Mouse (Mus musculus) hindbrain, postnatal 0 days (tissue): ENCODE data around the gene Oas1d. TPM values are rescaled to one million over a fixed set of nuclear protein-coding genes. Genes with fewer than 3 reads are reported as not detected.
A peak's percentile ranks its signal among the peaks of the same experiment; 100 is the strongest.
"Not testable (repeated sequence)": the region's sequence is repeated elsewhere in the genome, so short reads cannot be mapped to it uniquely, and the experiment has no call there.

Experiments used
- ATAC-seq: fragments of 200-750 bp; cut with Nextera tagmentation; 2 replicates; pipeline ENCODE4 v1.8.0; 2017; ENCODE audit warnings: mild to moderate bottlenecking, moderate TSS enrichment, moderate library complexity
- DNase-seq: peaks from one replicate; pipeline ENCODE4 v3.0.0-alpha.2; 2015; ENCODE audit warnings: low spot score
- H3K27ac ChIP-seq: fragments of 300-500 bp; sonication (generic); 2 replicates; pipeline ENCODE4 v1.5.1; 2014; ENCODE audit warnings: mild to moderate bottlenecking
- H3K27me3 ChIP-seq: fragments of 300-500 bp; sonication (generic); 2 replicates; pipeline ENCODE4 v1.6.1; 2014; ENCODE audit warnings: low read length, mixed read lengths; ENCODE audit not compliant: insufficient read depth
- H3K36me3 ChIP-seq: fragments of 300-500 bp; sonication (generic); 2 replicates; pipeline ENCODE4 v1.6.1; 2014; ENCODE audit warnings: low read length, mixed read lengths; ENCODE audit not compliant: insufficient read depth
- H3K4me1 ChIP-seq: fragments of 300-500 bp; sonication (generic); 2 replicates; pipeline ENCODE4 v1.6.1; 2014; ENCODE audit warnings: antibody characterized with exemption, low read length, mixed read lengths; ENCODE audit not compliant: insufficient read depth
- H3K4me2 ChIP-seq: fragments of 300-500 bp; sonication (generic); 2 replicates; pipeline ENCODE4 v1.6.1; 2014; ENCODE audit warnings: low read depth, mild to moderate bottlenecking, low read length, moderate library complexity, mixed read lengths
- H3K4me3 ChIP-seq: fragments of 300-500 bp; sonication (generic); 2 replicates; pipeline ENCODE4 v1.5.1; 2014; ENCODE audit warnings: low read length
- H3K9ac ChIP-seq: fragments of 300-500 bp; sonication (generic); replicated peaks from 2 replicates; pipeline ENCODE4 v1.6.1; 2014; ENCODE audit warnings: mild to moderate bottlenecking, low read length, moderate library complexity, mixed read lengths
- H3K9me3 ChIP-seq: fragments of 300-500 bp; sonication (generic); 2 replicates; pipeline ENCODE4 v1.6.1; 2016; ENCODE audit warnings: low read length, mixed read lengths
- CTCF ChIP-seq: IDR thresholded peaks from 2 replicates; pipeline ENCODE4 v1.5.1; 2016; ENCODE audit warnings: antibody characterized with exemption, control low read depth, low read depth
- WGBS: fragments of 180-500 bp; shearing (Covaris S2); extraction: QIAGEN DNeasy Blood & Tissue Kit; methylation state at CpG from one replicate; pipeline ENCODE4 v1.1.7; 2014; 5-methylcytosine and 5-hydroxymethylcytosine counted together
- polyA plus RNA-seq: library from polyadenylated mRNA; unstranded; fragments of >200 nt; fragmentation: Nextera tagmentation; extraction: Ambion mirVana; gene quantifications from 2 replicates; pipeline ENCODE4 v1.2.1, GENCODE M21; 2015
- total RNA-seq: library from RNA; depleted of rRNA; stranded (reverse); fragments of >200 nt; gene quantifications from 2 replicates; pipeline ENCODE4 v1.2.3, GENCODE M21; 2014; rRNA removed

The Oas1d gene
- 0.16 and 0.50 TPM in 2 replicates for total RNA-seq
- polyA plus RNA-seq: 0.25 and 0.29 TPM in 2 replicates

- H3K4me3 ChIP-seq, H3K4me2 ChIP-seq, H3K27me3 ChIP-seq, H3K9ac ChIP-seq, H3K27ac ChIP-seq, ATAC-seq, H3K36me3 ChIP-seq, H3K9me3 ChIP-seq, H3K4me1 ChIP-seq: not testable (repeated sequence)
- peak; percentile 38 for TF ChIP-seq CTCF
- peak; percentile 42 for DNase-seq
- 47% methylated on average over 8 of the region's 8 CpGs for WGBS
These were observed at the start of gene Oas1d for GRCm38 (mm10) chr5:120914204-120914603. Oas1d (plus strand) TSS chr5:120914536.

GRCm38 (mm10) chr5:120865336-120865860, 48.9 kb upstream of the Oas1d start:
- H3K9me3 ChIP-seq: no peaks in the 10 kb centered on the region
- WGBS: 72% methylated on average over 3 of the region's 3 CpGs
- no peak overlapping the region for H3K4me3 ChIP-seq
- H3K27ac ChIP-seq: no peak overlapping the region
- DNase-seq: peak; percentile 5
- no peak for ATAC-seq
- H3K4me2 ChIP-seq: no peak overlapping the region
- H3K36me3 ChIP-seq: no peaks in the 10 kb centered on the region
- TF ChIP-seq CTCF: peak; percentile 17; the same call in 1 of the 2 replicates
- no peaks in the 10 kb centered on the region for H3K4me1 ChIP-seq
- no peak overlapping the region for H3K9ac ChIP-seq
- H3K27me3 ChIP-seq: no peaks in the 10 kb centered on the region

GRCm38 (mm10) chr5:120869436-120870015, 44.8 kb upstream of the Oas1d start:
- no peak overlapping the region for H3K9ac ChIP-seq
- 87% methylated on average over 7 of the region's 7 CpGs for WGBS

GRCm38 (mm10) chr5:120870081-120870480, 44.3 kb upstream of the Oas1d start:
- Histone ChIP-seq H3K9ac (no peak overlapping the region), H3K4me1 (no peaks in the 10 kb centered on the region), H3K27ac (no peak overlapping the region), H3K36me3 (no peaks in the 10 kb centered on the region), H3K27me3 (no peaks in the 10 kb centered on the region), H3K4me3 (no peak overlapping the region), H3K4me2 (no peak overlapping the region), H3K9me3 (no peaks in the 10 kb centered on the region)
- TF ChIP-seq CTCF: no peak
- WGBS: 59% methylated on average over 3 of the region's 3 CpGs
- DNase-seq: no peak
- no peak for ATAC-seq

More at GRCm38 (mm10) chr5:120869436-120870015, 44.8 kb upstream of the Oas1d start:
- Histone ChIP-seq H3K4me1 (no peaks in the 10 kb centered on the region), H3K9me3 (no peaks in the 10 kb centered on the region), H3K4me2 (no peak overlapping the region), H3K27ac (no peak overlapping the region), H3K4me3 (no peak overlapping the region), H3K36me3 (no peaks in the 10 kb centered on the region), H3K27me3 (no peaks in the 10 kb centered on the region)
- DNase-seq (no peak), ATAC-seq (no peak)
- no peak for TF ChIP-seq CTCF

GRCm38 (mm10) chr5:120870782-120871181, 43.6 kb upstream of the Oas1d start:
- DNase-seq: no peak
- Histone ChIP-seq H3K4me1 (no peaks in the 10 kb centered on the region), H3K9ac (no peak overlapping the region), H3K36me3 (no peaks in the 10 kb centered on the region), H3K4me3 (no peak overlapping the region), H3K27me3 (no peaks in the 10 kb centered on the region), H3K27ac (no peak overlapping the region), H3K4me2 (no peak overlapping the region), H3K9me3 (no peaks in the 10 kb centered on the region)
- no peak; the same call in 1 of the 2 replicates for ATAC-seq
- 84% methylated on average over 7 of the region's 7 CpGs for WGBS
- TF ChIP-seq CTCF: no peak

DNA sequence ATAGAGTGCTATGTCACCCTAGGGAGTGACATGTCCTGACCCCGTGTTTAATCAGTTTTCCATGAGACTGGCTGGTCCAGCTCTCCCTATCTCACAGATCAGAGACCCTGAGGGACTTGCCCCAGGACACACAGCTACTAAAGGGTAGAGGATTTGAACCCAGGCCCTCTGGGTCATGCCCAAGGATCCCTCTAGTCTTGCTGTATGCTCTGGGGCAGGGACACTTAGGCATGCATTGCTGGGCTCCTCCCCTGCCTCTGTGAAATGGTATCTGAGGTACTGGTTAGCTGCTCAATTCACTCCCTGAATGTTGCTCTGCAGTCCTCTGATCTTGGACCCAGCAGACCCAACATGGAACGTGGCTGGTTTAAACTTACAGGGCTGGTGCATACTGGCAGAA, 42.9 kb upstream of the Oas1d start:
- Histone ChIP-seq H3K9ac (no peak overlapping the region), H3K4me1 (no peaks in the 10 kb centered on the region), H3K4me2 (no peak overlapping the region), H3K27me3 (no peaks in the 10 kb centered on the region), H3K27ac (no peak overlapping the region), H3K36me3 (no peaks in the 10 kb centered on the region), H3K9me3 (no peaks in the 10 kb centered on the region), H3K4me3 (no peak overlapping the region)
- DNase-seq (no peak), ATAC-seq (no peak)
- TF ChIP-seq CTCF: no peak
- 59% methylated on average over 2 of the region's 2 CpGs for WGBS

- H3K9ac ChIP-seq, DNase-seq, H3K36me3 ChIP-seq, H3K27me3 ChIP-seq, ATAC-seq, H3K4me1 ChIP-seq, H3K27ac ChIP-seq, H3K4me2 ChIP-seq, H3K9me3 ChIP-seq, H3K4me3 ChIP-seq: not testable (repeated sequence)
- WGBS: 69% methylated on average over 2 of the region's 3 CpGs
These were observed 37.5 kb upstream of the Oas1d start for GRCm38 (mm10) chr5:120876839-120877238.

GRCm38 (mm10) chr5:120877407-120877806, 36.9 kb upstream of the Oas1d start:
- H3K4me1 ChIP-seq, H3K27me3 ChIP-seq, H3K4me3 ChIP-seq, H3K36me3 ChIP-seq, H3K9ac ChIP-seq, ATAC-seq, H3K9me3 ChIP-seq, H3K27ac ChIP-seq, DNase-seq, H3K4me2 ChIP-seq: not testable (repeated sequence)
- 68% methylated on average over 2 of the region's 2 CpGs for WGBS

DNA sequence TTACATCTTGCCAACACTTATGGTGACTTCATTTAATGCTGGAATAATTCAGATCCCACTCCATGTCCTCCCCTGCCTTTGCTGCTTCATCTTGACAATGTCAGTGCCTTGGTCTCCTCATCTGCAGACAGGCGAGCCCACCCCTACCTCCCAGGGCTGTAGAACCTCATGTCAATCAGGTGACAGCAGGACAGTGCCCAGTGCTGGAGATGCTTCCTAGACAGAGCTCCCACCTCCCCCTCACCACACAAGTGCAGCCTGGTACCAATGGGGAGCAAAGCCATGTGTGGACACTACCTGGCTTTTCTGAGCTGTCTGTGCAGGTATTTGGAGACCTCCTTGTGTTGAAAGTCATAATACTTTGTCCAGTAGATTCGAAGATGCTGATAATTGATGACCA, 35.5 kb upstream of the Oas1d start:
- H3K27me3 ChIP-seq, H3K9ac ChIP-seq, H3K27ac ChIP-seq, H3K4me2 ChIP-seq, ATAC-seq, H3K4me1 ChIP-seq, DNase-seq, H3K36me3 ChIP-seq, H3K9me3 ChIP-seq, H3K4me3 ChIP-seq: not testable (repeated sequence)
- WGBS: 70% methylated on average over 2 of the region's 2 CpGs

GRCm38 (mm10) chr5:120881681-120882080, 32.7 kb upstream of the Oas1d start:
- 93% methylated on average over 6 of the region's 6 CpGs for WGBS
- H3K4me1 ChIP-seq, H3K9me3 ChIP-seq, H3K27ac ChIP-seq, DNase-seq, H3K4me3 ChIP-seq, ATAC-seq, H3K36me3 ChIP-seq, H3K4me2 ChIP-seq, H3K27me3 ChIP-seq, H3K9ac ChIP-seq: not testable (repeated sequence)
